Mouse (Mus musculus): ENCODE data around the gene Gm17359.

DNA sequence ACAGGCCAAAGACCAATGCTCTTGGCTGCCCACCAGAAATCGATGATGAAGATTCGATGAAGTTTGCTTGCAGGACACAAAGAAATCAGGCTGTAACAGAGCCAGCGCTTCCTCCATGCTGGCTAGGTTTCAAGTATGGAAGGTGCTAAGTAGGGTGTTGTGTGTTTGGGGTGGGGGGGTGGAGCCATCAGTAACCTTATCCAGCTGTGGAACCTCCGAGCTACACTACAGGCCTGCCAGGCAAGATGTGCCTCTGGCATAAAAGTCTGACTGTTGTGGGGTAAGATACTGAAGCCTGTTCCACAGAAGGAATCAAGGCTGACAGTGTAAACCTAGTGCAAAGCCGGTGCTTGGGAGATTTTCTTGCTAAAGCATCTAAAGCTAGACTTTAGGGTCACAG is 112.0 kb downstream of the Gm17359 start:
- no peak for TF ChIP-seq CTCF (IDR thresholded peaks at IDR 0.05; ENCODE audit: borderline replicate concordance, extremely low read depth, insufficient read depth, insufficient read length)
- TF ChIP-seq POLR2A (IDR thresholded peaks at IDR 0.05; ENCODE audit: borderline replicate concordance, extremely low read depth, insufficient read depth, insufficient read length, poor library complexity, severe bottlenecking): no peak

Data from brain, embryonic 14.5 days (tissue).